33 mouse cellular contexts compared by ENCODE assay signal in the genomic region with DNA sequence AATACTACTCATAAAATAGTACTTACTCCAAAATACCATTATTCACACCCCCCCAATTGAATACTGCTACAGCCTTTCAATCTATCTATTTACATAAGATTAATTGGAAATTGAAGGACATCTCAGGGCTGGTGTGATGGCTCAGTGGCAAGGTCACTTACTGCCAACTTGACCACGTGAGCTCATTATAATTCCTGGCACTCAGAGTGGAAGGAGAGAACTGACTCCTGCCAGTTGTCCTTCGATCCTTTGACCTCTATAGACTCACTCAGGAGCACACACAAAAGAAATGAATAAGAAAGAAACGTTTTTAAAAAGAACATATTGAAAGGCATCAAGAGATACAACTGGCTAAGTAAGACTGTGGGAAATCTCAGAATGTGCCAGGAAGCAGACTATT. TPM values are rescaled to one million over a fixed set of nuclear protein-coding genes. Genes with fewer than 3 reads are reported as not detected.
DNase-seq lines count a peak whose midpoint lies in the region; ATAC-seq and TF ChIP-seq lines count a peak whose summit lies in the region.
"Had no signal": no experiment of that assay in that cellular context is flagged by ENCODE, and none has a peak within 500 bp of the region (broad histone marks: within the 10 kb centered on the region; RNA-seq: fewer than 3 reads in every experiment).

No protein-coding gene starts in this region.

- no peak for TF ChIP-seq POLR2A in liver, adult 2 months (IDR thresholded peaks at IDR 0.05; ENCODE audit: extremely low read depth, insufficient read depth, low read length)

- H3K36me3 ChIP-seq in kidney, embryonic 14.5 days (ENCODE audit: control insufficient read depth, insufficient read depth, low read length) = no peaks in the 10 kb centered on the region
- no peaks in the 10 kb centered on the region for H3K36me3 ChIP-seq in liver, adult 2 months (ENCODE audit: control insufficient read depth, insufficient read depth, low read length)
- H3K36me3 ChIP-seq in liver, postnatal 0 days (replicated peaks; ENCODE audit: insufficient read depth, low read length) = no peaks in the 10 kb centered on the region
- H3K36me3 ChIP-seq: embryonic facial prominence, embryonic 12.5 days; hindbrain, embryonic 12.5 days; intestine, embryonic 15.5 days; limb, embryonic 10.5 days; limb, embryonic 15.5 days had no signal

- 90% methylated on average over 3 of the region's 3 CpGs for WGBS in kidney, embryonic 14.5 days
- 58% methylated on average over 3 of the region's 3 CpGs for WGBS in liver, adult 2 months
- WGBS in liver, postnatal 0 days (ENCODE audit: insufficient replicate concordance) = 83% methylated on average over 3 of the region's 3 CpGs

- TF ChIP-seq CTCF in liver, adult 2 months (IDR thresholded peaks at IDR 0.05; ENCODE audit: low read depth, low read length) = no peak
- TF ChIP-seq CTCF in liver, postnatal 0 days (IDR thresholded peaks at IDR 0.05; ENCODE audit: low read depth) = no peak

- peak; percentile 65 for DNase-seq in kidney, adult 11 months
- DNase-seq in liver, adult 2 months (ENCODE audit: extremely low read depth, low read depth, low spot score) = peak; percentile 83
- no peak for DNase-seq in liver, postnatal 0 days
- peak; percentile 78 for DNase-seq in ES-CJ7 (ENCODE audit: low read depth, low spot score)
- peak; percentile 56 to 68 for DNase-seq in kidney, postnatal 36 days
- DNase-seq in frontal cortex, postnatal 25 days (ENCODE audit: low spot score in 2 of 2) = no peak
- DNase-seq: adrenal gland, postnatal 10 days; cerebellum, adult 11 months; embryo, embryonic 11 days; gastrocnemius, postnatal 25 days; heart, adult 18-20 months; heart, postnatal 36 days; layer of hippocampus, adult 9-11 months; lung, embryonic 14.5 days; lung, postnatal 14 days; right cerebral cortex, adult 18-20 months; spleen, adult 18-20 months; thymus, adult 18-20 months; thymus, postnatal 25 days had no signal

- no peaks in the 10 kb centered on the region for H3K79me2 ChIP-seq in liver, adult 2 months (ENCODE audit: control insufficient read depth, insufficient read depth, low read length)

- no peak overlapping the region for H3K4me3 ChIP-seq in kidney, embryonic 14.5 days (ENCODE audit: low read length)
- H3K4me3 ChIP-seq in liver, adult 2 months (ENCODE audit: insufficient read depth, low read depth, low read length) = no peak overlapping the region
- no peak overlapping the region for H3K4me3 ChIP-seq in liver, postnatal 0 days (ENCODE audit: low read depth, low read length)
- H3K4me3 ChIP-seq: intestine, embryonic 15.5 days had no signal

- TF ChIP-seq EP300 in liver, postnatal 0 days (IDR thresholded peaks at IDR 0.05; ENCODE audit: low read depth) = no peak

- no peak for ATAC-seq in kidney, embryonic 14.5 days (ENCODE audit: low FRiP score, low TSS enrichment)
- ATAC-seq in liver, postnatal 0 days = no peak

- no peaks in the 10 kb centered on the region for H3K9me3 ChIP-seq in kidney, embryonic 14.5 days (ENCODE audit: control insufficient read depth, low read length)
- H3K9me3 ChIP-seq in liver, postnatal 0 days (ENCODE audit: low read length) = no peaks in the 10 kb centered on the region
- H3K9me3 ChIP-seq: embryonic facial prominence, embryonic 12.5 days; hindbrain, embryonic 12.5 days; intestine, embryonic 15.5 days; limb, embryonic 10.5 days; limb, embryonic 15.5 days had no signal

- no peak overlapping the region for H3K9ac ChIP-seq in kidney, embryonic 14.5 days (ENCODE audit: low read depth, low read length)
- H3K9ac ChIP-seq in liver, adult 2 months (ENCODE audit: low read depth, low read length) = no peak overlapping the region
- no peak overlapping the region for H3K9ac ChIP-seq in liver, postnatal 0 days (replicated peaks)
- H3K9ac ChIP-seq: embryonic facial prominence, embryonic 12.5 days; hindbrain, embryonic 12.5 days; intestine, embryonic 15.5 days; limb, embryonic 15.5 days; liver, embryonic 14.5 days; lung, embryonic 14.5 days had no signal

- no peak overlapping the region for H3K27ac ChIP-seq in kidney, embryonic 14.5 days (ENCODE audit: low read depth, low read length)
- H3K27ac ChIP-seq in liver, adult 2 months (replicated peaks; ENCODE audit: insufficient read depth, low read depth, low read length) = no peak overlapping the region
- no peak overlapping the region for H3K27ac ChIP-seq in liver, postnatal 0 days (ENCODE audit: low read depth)
- H3K27ac ChIP-seq: embryonic facial prominence, embryonic 12.5 days; hindbrain, embryonic 12.5 days; intestine, embryonic 15.5 days; limb, embryonic 15.5 days; liver, embryonic 14.5 days; stomach, postnatal 0 days had no signal

- no peaks in the 10 kb centered on the region; the same call in 1 of the 2 replicates for H3K4me1 ChIP-seq in kidney, embryonic 14.5 days (ENCODE audit: control insufficient read depth, insufficient read depth, low read length)
- peaks cover 3% of the 10 kb centered on the region; the same call in 1 of the 2 replicates for H3K4me1 ChIP-seq in liver, adult 2 months (ENCODE audit: control insufficient read depth, insufficient read depth, low read length)
- peaks cover 13% of the 10 kb centered on the region; the same call in 1 of the 2 replicates for H3K4me1 ChIP-seq in liver, postnatal 0 days (ENCODE audit: insufficient read depth)

- no peaks in the 10 kb centered on the region for H3K27me3 ChIP-seq in kidney, embryonic 14.5 days (ENCODE audit: control insufficient read depth, insufficient read depth, low read length)
- no peaks in the 10 kb centered on the region for H3K27me3 ChIP-seq in liver, adult 2 months (ENCODE audit: control insufficient read depth, insufficient read depth, low read length)
- H3K27me3 ChIP-seq in liver, postnatal 0 days (ENCODE audit: insufficient read depth, low read length) = no peaks in the 10 kb centered on the region
- H3K27me3 ChIP-seq: embryonic facial prominence, embryonic 12.5 days; hindbrain, embryonic 12.5 days; intestine, embryonic 15.5 days; limb, embryonic 15.5 days had no signal

- H3K4me2 ChIP-seq in kidney, embryonic 14.5 days (replicated peaks; ENCODE audit: low read depth, low read length) = no peak overlapping the region
- no peak overlapping the region for H3K4me2 ChIP-seq in liver, postnatal 0 days (ENCODE audit: low read depth, low read length)

RNA-seq across cellular contexts. Expression of gene Polr2i, which starts 15.9 kb away (rescaled TPM):
- 173 and 268 TPM in 2 replicates for polyA plus RNA-seq in kidney, embryonic 14.5 days (2014; fragmentation: Nextera tagmentation; extraction: Ambion mirVana)
- total RNA-seq in liver, adult 2 months (2014; rRNA removed) = 57.1 and 68.6 TPM in 2 replicates
- 99.9 and 109 TPM in 2 replicates for polyA plus RNA-seq in liver, adult 2 months (2012; rRNA removed)
- polyA plus RNA-seq in liver, postnatal 0 days (2015; fragmentation: Nextera tagmentation; extraction: Ambion mirVana) = 42.9 and 43.3 TPM in 2 replicates

RNA-seq across cellular contexts. Expression of gene Tbcb, which starts 16.2 kb away (rescaled TPM):
- 174 and 199 TPM in 2 replicates for polyA plus RNA-seq in kidney, embryonic 14.5 days (2014; fragmentation: Nextera tagmentation; extraction: Ambion mirVana)
- 32.3 and 32.5 TPM in 2 replicates for total RNA-seq in liver, adult 2 months (2014; rRNA removed)
- polyA plus RNA-seq in liver, adult 2 months (2012; rRNA removed) = 21.5 and 22.1 TPM in 2 replicates
- polyA plus RNA-seq in liver, postnatal 0 days (2015; fragmentation: Nextera tagmentation; extraction: Ambion mirVana) = 41.8 and 42.1 TPM in 2 replicates

RNA-seq across cellular contexts. Expression of gene Capns1, which starts 17.3 kb away (rescaled TPM):
- polyA plus RNA-seq in kidney, embryonic 14.5 days (2014; fragmentation: Nextera tagmentation; extraction: Ambion mirVana) = 83.1 and 120 TPM in 2 replicates
- total RNA-seq in liver, adult 2 months (2014; rRNA removed) = 65.5 and 73.6 TPM in 2 replicates
- 235 and 253 TPM in 2 replicates for polyA plus RNA-seq in liver, adult 2 months (2012; rRNA removed)
- polyA plus RNA-seq in liver, postnatal 0 days (2015; fragmentation: Nextera tagmentation; extraction: Ambion mirVana) = 30.2 and 30.6 TPM in 2 replicates

RNA-seq across cellular contexts. Expression of gene Ovol3, which starts 19.6 kb away (rescaled TPM):
- not detected in 2 replicates for polyA plus RNA-seq in kidney, embryonic 14.5 days (2014; fragmentation: Nextera tagmentation; extraction: Ambion mirVana)
- total RNA-seq in liver, adult 2 months (2014; rRNA removed) = not detected in 2 replicates
- polyA plus RNA-seq in liver, adult 2 months (2012; rRNA removed) = 0.94 and 1.0 TPM in 2 replicates
- polyA plus RNA-seq in liver, postnatal 0 days (2015; fragmentation: Nextera tagmentation; extraction: Ambion mirVana) = not detected in 2 replicates
- total RNA-seq: adrenal gland, postnatal 10 days; gastrocnemius, adult 18-20 months; gastrocnemius, postnatal 25 days; heart, adult 18-20 months; heart, postnatal 36 days; hindbrain, postnatal 0 days; left cerebral cortex, postnatal 10 days; neutrophil, adult 5-6 weeks had no signal
- polyA plus RNA-seq: forebrain, embryonic 14.5 days; heart, embryonic 11.5 days; hindbrain, embryonic 12.5 days; hindbrain, postnatal 0 days; intestine, embryonic 15.5 days; limb, embryonic 10.5 days; liver, embryonic 14.5 days; stomach, postnatal 0 days had no signal

RNA-seq across cellular contexts. Expression of gene Cox7a1, which starts 31.9 kb away (rescaled TPM):
- 4.5 TPM in 2 replicates for polyA plus RNA-seq in kidney, embryonic 14.5 days (2014; fragmentation: Nextera tagmentation; extraction: Ambion mirVana)
- 6.1 and 9.7 TPM in 2 replicates for total RNA-seq in liver, adult 2 months (2014; rRNA removed)
- 2.0 and 2.8 TPM in 2 replicates for polyA plus RNA-seq in liver, adult 2 months (2012; rRNA removed)
- polyA plus RNA-seq in liver, postnatal 0 days (2015; fragmentation: Nextera tagmentation; extraction: Ambion mirVana) = 7.0 and 15.1 TPM in 2 replicates
- total RNA-seq: hindbrain, postnatal 0 days; neutrophil, adult 5-6 weeks had no signal

Comparison
In these comparisons a context has a peak if more than half of its experiments do, and no peak if none do; other contexts are left out.
1. DNase-seq: peak in kidney, adult 11 months (single experiment), liver, adult 2 months (single experiment), ES-CJ7 (single experiment) and kidney, postnatal 36 days (2 of 2); none in liver, postnatal 0 days (single experiment) and frontal cortex, postnatal 25 days (0 of 2).